Mouse (Mus musculus): ENCODE data around the gene Tmem181a. TPM values are rescaled to one million over a fixed set of nuclear protein-coding genes. Genes with fewer than 3 reads are reported as not detected.
"Not testable (repeated sequence)": the region's sequence is repeated elsewhere in the genome, so short reads cannot be mapped to it uniquely, and the experiment has no call there.

Tmem181a gene
- 6.7 and 7.8 TPM in 2 replicates for polyA plus RNA-seq (2012; rRNA removed)

- DNase-seq (ENCODE audit: low read depth in 1 of 2, low spot score in 2 of 2); H3K27ac ChIP-seq (ENCODE audit: insufficient read depth, low read length); H3K36me3 ChIP-seq (ENCODE audit: control insufficient read depth, insufficient read depth, low read length); H3K4me3 ChIP-seq (ENCODE audit: extremely low read depth, insufficient read depth, insufficient read length); H3K4me1 ChIP-seq (ENCODE audit: control insufficient read depth, insufficient read depth, insufficient read length); H3K27me3 ChIP-seq (ENCODE audit: control insufficient read depth, insufficient read depth, low read length): not testable (repeated sequence)
- WGBS: 7% methylated on average over 21 of the region's 51 CpGs
These were observed at the start of gene Tmem181a for GRCm38 (mm10) chr17:6256400-6257069. Gene Tmem181a (plus strand): TSS chr17:6256860.

- Histone ChIP-seq H3K4me3 (ENCODE audit: extremely low read depth, insufficient read depth, insufficient read length) (no peak overlapping the region), H3K4me1 (ENCODE audit: control insufficient read depth, insufficient read depth, insufficient read length) (no peaks in the 10 kb centered on the region), H3K36me3 (ENCODE audit: control insufficient read depth, insufficient read depth, low read length) (peaks cover 3% of the 10 kb centered on the region), H3K27ac (ENCODE audit: insufficient read depth, low read length) (no peak overlapping the region), H3K27me3 (ENCODE audit: control insufficient read depth, insufficient read depth, low read length) (no peaks in the 10 kb centered on the region)
- DNase-seq (ENCODE audit: low read depth in 1 of 2, low spot score in 2 of 2): no peak
- TF ChIP-seq POLR2A (IDR thresholded peaks at IDR 0.05; ENCODE audit: low read depth, low read length): no peak
- no peak for TF ChIP-seq CTCF (IDR thresholded peaks at IDR 0.05; ENCODE audit: extremely low read depth, insufficient read depth, insufficient read length, insufficient replicate concordance)
- WGBS: 89% methylated on average over 1 of the region's 1 CpGs
These were observed 44.9 kb upstream of the Tmem181a start for GRCm38 (mm10) chr17:6211721-6212120.

GRCm38 (mm10) chr17:6215640-6216039, 41.0 kb upstream of the Tmem181a start:
- no peaks in the 10 kb centered on the region for H3K4me1 ChIP-seq (ENCODE audit: control insufficient read depth, insufficient read depth, insufficient read length)
- H3K27ac ChIP-seq (ENCODE audit: insufficient read depth, low read length): no peak overlapping the region
- TF ChIP-seq POLR2A (IDR thresholded peaks at IDR 0.05; ENCODE audit: low read depth, low read length) (no peak), CTCF (IDR thresholded peaks at IDR 0.05; ENCODE audit: extremely low read depth, insufficient read depth, insufficient read length, insufficient replicate concordance) (no peak)
- H3K4me3 ChIP-seq (ENCODE audit: extremely low read depth, insufficient read depth, insufficient read length): no peak overlapping the region
- WGBS: 79% methylated on average over 4 of the region's 4 CpGs
- H3K27me3 ChIP-seq (ENCODE audit: control insufficient read depth, insufficient read depth, low read length): no peaks in the 10 kb centered on the region
- peaks cover 2% of the 10 kb centered on the region; the same call in 1 of the 2 replicates for H3K36me3 ChIP-seq (ENCODE audit: control insufficient read depth, insufficient read depth, low read length)
- DNase-seq (ENCODE audit: low read depth in 1 of 2, low spot score in 2 of 2): no peak

- Histone ChIP-seq H3K36me3 (ENCODE audit: control insufficient read depth, insufficient read depth, low read length) (peaks cover 2% of the 10 kb centered on the region; the same call in 1 of the 2 replicates), H3K27ac (ENCODE audit: insufficient read depth, low read length) (no peak overlapping the region), H3K4me1 (ENCODE audit: control insufficient read depth, insufficient read depth, insufficient read length) (no peaks in the 10 kb centered on the region), H3K4me3 (ENCODE audit: extremely low read depth, insufficient read depth, insufficient read length) (no peak overlapping the region), H3K27me3 (ENCODE audit: control insufficient read depth, insufficient read depth, low read length) (no peaks in the 10 kb centered on the region)
- 94% methylated on average over 10 of the region's 10 CpGs for WGBS
- DNase-seq (ENCODE audit: low read depth in 1 of 2, low spot score in 2 of 2): no peak
- TF ChIP-seq POLR2A (IDR thresholded peaks at IDR 0.05; ENCODE audit: low read depth, low read length) (no peak), CTCF (IDR thresholded peaks at IDR 0.05; ENCODE audit: extremely low read depth, insufficient read depth, insufficient read length, insufficient replicate concordance) (no peak)
These were observed 40.1 kb upstream of the Tmem181a start for GRCm38 (mm10) chr17:6216514-6216913.

GRCm38 (mm10) chr17:6232633-6233032, 24.0 kb upstream of the Tmem181a start:
- not testable (repeated sequence) for H3K4me1 ChIP-seq (ENCODE audit: control insufficient read depth, insufficient read depth, insufficient read length); H3K27me3 ChIP-seq (ENCODE audit: control insufficient read depth, insufficient read depth, low read length); H3K4me3 ChIP-seq (ENCODE audit: extremely low read depth, insufficient read depth, insufficient read length); H3K27ac ChIP-seq (ENCODE audit: insufficient read depth, low read length); H3K36me3 ChIP-seq (ENCODE audit: control insufficient read depth, insufficient read depth, low read length); DNase-seq (ENCODE audit: low read depth in 1 of 2, low spot score in 2 of 2)
- no CpG with 5 or more reads among the region's 7 CpGs for WGBS

GRCm38 (mm10) chr17:6251298-6251697, 5.4 kb upstream of the Tmem181a start:
- WGBS: 97% methylated on average over 1 of the region's 1 CpGs
- not testable (repeated sequence) for H3K4me1 ChIP-seq (ENCODE audit: control insufficient read depth, insufficient read depth, insufficient read length); DNase-seq (ENCODE audit: low read depth in 1 of 2, low spot score in 2 of 2); H3K27ac ChIP-seq (ENCODE audit: insufficient read depth, low read length); H3K27me3 ChIP-seq (ENCODE audit: control insufficient read depth, insufficient read depth, low read length); H3K4me3 ChIP-seq (ENCODE audit: extremely low read depth, insufficient read depth, insufficient read length); H3K36me3 ChIP-seq (ENCODE audit: control insufficient read depth, insufficient read depth, low read length)

- WGBS: 9% methylated on average over 20 of the region's 20 CpGs
- H3K36me3 ChIP-seq (ENCODE audit: control insufficient read depth, insufficient read depth, low read length); H3K27ac ChIP-seq (ENCODE audit: insufficient read depth, low read length); H3K27me3 ChIP-seq (ENCODE audit: control insufficient read depth, insufficient read depth, low read length); H3K4me3 ChIP-seq (ENCODE audit: extremely low read depth, insufficient read depth, insufficient read length); DNase-seq (ENCODE audit: low read depth in 1 of 2, low spot score in 2 of 2); H3K4me1 ChIP-seq (ENCODE audit: control insufficient read depth, insufficient read depth, insufficient read length): not testable (repeated sequence)
These were observed 403 bp downstream of the Tmem181a start for GRCm38 (mm10) chr17:6257070-6257456.

GRCm38 (mm10) chr17:6269876-6270831, 13.5 kb downstream of the Tmem181a start:
- 1% methylated on average over 53 of the region's 84 CpGs for WGBS
- H3K4me1 ChIP-seq (ENCODE audit: control insufficient read depth, insufficient read depth, insufficient read length); H3K36me3 ChIP-seq (ENCODE audit: control insufficient read depth, insufficient read depth, low read length); DNase-seq (ENCODE audit: low read depth in 1 of 2, low spot score in 2 of 2); H3K27me3 ChIP-seq (ENCODE audit: control insufficient read depth, insufficient read depth, low read length); H3K27ac ChIP-seq (ENCODE audit: insufficient read depth, low read length): not testable (repeated sequence)
- H3K4me3 ChIP-seq (ENCODE audit: extremely low read depth, insufficient read depth, insufficient read length): peak overlapping the region; percentile 56; the same call in 1 of the 2 replicates

- peak overlapping the region; percentile 56 for H3K4me3 ChIP-seq (ENCODE audit: extremely low read depth, insufficient read depth, insufficient read length)
- H3K27me3 ChIP-seq (ENCODE audit: control insufficient read depth, insufficient read depth, low read length); H3K27ac ChIP-seq (ENCODE audit: insufficient read depth, low read length); H3K4me1 ChIP-seq (ENCODE audit: control insufficient read depth, insufficient read depth, insufficient read length); DNase-seq (ENCODE audit: low read depth in 1 of 2, low spot score in 2 of 2); H3K36me3 ChIP-seq (ENCODE audit: control insufficient read depth, insufficient read depth, low read length): not testable (repeated sequence)
- WGBS: under 1% methylated on average over 23 of the region's 25 CpGs
These were observed 14.2 kb downstream of the Tmem181a start for GRCm38 (mm10) chr17:6270840-6271239.

GRCm38 (mm10) chr17:6271970-6272369, 15.3 kb downstream of the Tmem181a start:
- WGBS: 16% methylated on average over 6 of the region's 6 CpGs
- not testable (repeated sequence) for H3K36me3 ChIP-seq (ENCODE audit: control insufficient read depth, insufficient read depth, low read length); DNase-seq (ENCODE audit: low read depth in 1 of 2, low spot score in 2 of 2); H3K27ac ChIP-seq (ENCODE audit: insufficient read depth, low read length); H3K27me3 ChIP-seq (ENCODE audit: control insufficient read depth, insufficient read depth, low read length); H3K4me1 ChIP-seq (ENCODE audit: control insufficient read depth, insufficient read depth, insufficient read length); H3K4me3 ChIP-seq (ENCODE audit: extremely low read depth, insufficient read depth, insufficient read length)

All from spleen, adult 2 months (tissue).